Mouse (Mus musculus) midbrain, postnatal 0 days (tissue): ENCODE measurements around the gene Meltf. TPM values are rescaled to one million over a fixed set of nuclear protein-coding genes. Genes with fewer than 3 reads are reported as not detected.

Source experiments
- ATAC-seq: fragments of 200-750 bp; cut with Nextera tagmentation; 2 replicates; pipeline ENCODE4 v1.8.0; 2017; ENCODE audit warnings: moderate number of reproducible peaks, mild to moderate bottlenecking, moderate TSS enrichment, moderate library complexity; ENCODE audit not compliant: low FRiP score
- DNase-seq: peaks from one replicate; pipeline ENCODE4 v3.0.0-alpha.2; 2015; ENCODE audit warnings: low spot score
- H3K27ac ChIP-seq: fragments of 300-500 bp; sonication (generic); 2 replicates; pipeline ENCODE4 v1.5.1; 2014; ENCODE audit warnings: low read depth, mild to moderate bottlenecking, low read length, mixed read lengths
- H3K27me3 ChIP-seq: fragments of 300-500 bp; sonication (generic); 2 replicates; pipeline ENCODE4 v1.6.1; 2014; ENCODE audit warnings: low read length, control low read depth, mixed read lengths; ENCODE audit not compliant: insufficient read depth
- H3K36me3 ChIP-seq: fragments of 300-500 bp; sonication (generic); 2 replicates; pipeline ENCODE4 v1.6.1; 2014; ENCODE audit warnings: low read length, control low read depth, mixed read lengths; ENCODE audit not compliant: insufficient read depth
- H3K4me1 ChIP-seq: fragments of 300-500 bp; sonication (generic); 2 replicates; pipeline ENCODE4 v1.6.1; 2014; ENCODE audit warnings: mild to moderate bottlenecking, control low read depth, antibody characterized with exemption, low read length, mixed read lengths; ENCODE audit not compliant: insufficient read depth
- H3K4me2 ChIP-seq: fragments of 300-500 bp; sonication (generic); 2 replicates; pipeline ENCODE4 v1.6.1; 2014; ENCODE audit warnings: low read depth, mild to moderate bottlenecking, low read length, mixed read lengths; ENCODE audit not compliant: poor library complexity, severe bottlenecking
- H3K4me3 ChIP-seq: fragments of 300-500 bp; sonication (generic); 2 replicates; pipeline ENCODE4 v1.5.1; 2014; ENCODE audit warnings: low read depth, mild to moderate bottlenecking, low read length, moderate library complexity
- H3K9ac ChIP-seq: fragments of 300-500 bp; sonication (generic); replicated peaks from 2 replicates; pipeline ENCODE4 v1.6.1; 2014; ENCODE audit warnings: mild to moderate bottlenecking, low read length, moderate library complexity, mixed read lengths; ENCODE audit not compliant: poor library complexity, severe bottlenecking
- H3K9me3 ChIP-seq: fragments of 300-500 bp; sonication (generic); 2 replicates; pipeline ENCODE4 v1.6.1; 2016; ENCODE audit warnings: low read length, control low read depth
- CTCF ChIP-seq: IDR thresholded peaks from 2 replicates; pipeline ENCODE4 v1.5.1; 2016; ENCODE audit warnings: antibody characterized with exemption, mild to moderate bottlenecking
- WGBS: fragments of 180-500 bp; shearing (Covaris S2); extraction: QIAGEN DNeasy Blood & Tissue Kit; methylation state at CpG from one replicate; pipeline ENCODE4 v1.1.7; 2014; 5-methylcytosine and 5-hydroxymethylcytosine counted together
- polyA plus RNA-seq: library from polyadenylated mRNA; unstranded; fragments of >200 nt; fragmentation: Nextera tagmentation; extraction: Ambion mirVana; gene quantifications from 2 replicates; pipeline ENCODE4 v1.2.1, GENCODE M21; 2015
- total RNA-seq: library from RNA; depleted of rRNA; stranded (reverse); fragments of >200 nt; gene quantifications from 2 replicates; pipeline ENCODE4 v1.2.3, GENCODE M21; 2014; rRNA removed

Gene Meltf
- total RNA-seq (0.19 and 0.22 TPM in 2 replicates), polyA plus RNA-seq (0.25 and 0.27 TPM in 2 replicates)

DNA sequence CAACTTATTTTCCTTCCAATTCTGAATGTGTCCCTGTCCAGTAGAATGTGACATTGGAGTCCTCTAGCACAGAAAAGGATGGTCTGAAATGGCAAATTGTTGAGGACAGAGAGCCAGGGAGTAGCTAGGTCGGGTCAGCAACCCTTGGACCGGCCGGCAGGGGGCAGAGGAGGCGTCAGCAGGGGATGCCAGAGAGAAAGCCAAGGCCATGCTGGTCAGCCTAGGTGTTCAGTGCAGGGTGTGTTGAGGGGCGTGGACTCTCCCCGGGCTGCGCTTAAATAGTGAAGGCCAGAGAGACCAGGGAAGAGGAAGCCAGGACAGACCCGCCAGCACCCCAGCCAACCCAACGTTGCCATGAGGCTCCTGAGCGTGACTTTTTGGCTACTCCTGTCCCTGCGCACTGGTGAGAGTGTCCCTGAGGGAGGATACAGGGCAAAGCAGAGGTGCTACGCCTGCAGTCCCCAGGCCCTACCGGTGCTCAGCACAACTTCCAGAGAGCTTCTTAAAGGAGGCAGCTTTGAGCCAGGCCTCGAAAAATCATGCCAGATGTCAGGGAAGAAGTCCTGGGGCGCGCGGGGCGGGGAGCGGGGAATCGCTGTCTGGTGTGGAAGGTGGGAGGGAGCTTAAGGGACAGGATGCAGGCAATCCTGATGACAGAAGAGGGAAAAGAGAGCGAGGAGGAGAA is at the start of gene Meltf:
Gene Meltf, plus strand, starts transcription at position 238 of the 685 bp plus-strand sequence.
- no peaks in the 10 kb centered on the region for H3K9me3 ChIP-seq

DNA sequence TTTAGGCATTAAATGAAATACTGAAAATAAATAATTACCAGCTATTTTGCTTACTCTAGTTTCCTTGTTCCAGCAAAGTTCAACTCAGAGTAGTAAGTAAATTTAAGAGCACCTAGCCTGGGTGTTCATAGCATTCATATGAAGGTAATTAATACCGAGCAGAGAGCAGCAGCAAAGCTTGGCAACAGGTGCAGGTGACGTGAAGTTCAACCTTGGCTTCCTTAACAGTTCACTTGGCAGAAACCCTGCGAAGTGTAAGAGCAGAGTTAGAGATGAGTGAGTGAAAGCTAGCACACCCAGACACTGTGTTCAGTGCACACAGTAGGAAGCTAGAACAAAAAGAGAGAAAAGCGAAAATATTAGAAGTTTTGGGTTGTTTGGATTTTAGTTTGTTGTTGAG is 47.9 kb upstream of the Meltf start:
- TF ChIP-seq CTCF: no peak
- Histone ChIP-seq H3K9me3 (no peaks in the 10 kb centered on the region), H3K4me2 (no peak overlapping the region), H3K27ac (no peak overlapping the region), H3K4me3 (no peak overlapping the region), H3K9ac (no peak overlapping the region), H3K4me1 (no peaks in the 10 kb centered on the region), H3K36me3 (no peaks in the 10 kb centered on the region), H3K27me3 (no peaks in the 10 kb centered on the region)
- DNase-seq (no peak), ATAC-seq (no peak)
- WGBS: 92% methylated on average over 4 of the region's 4 CpGs

More for the DNA sequence above, at the start of gene Meltf:
- Histone ChIP-seq H3K4me3 (no peak within 1 kb of the TSS), H3K4me1 (no peaks in the 10 kb centered on the region), H3K36me3 (peaks cover 5% of the 10 kb centered on the region; the same call in 1 of the 2 replicates), H3K9ac (no peak within 1 kb of the TSS), H3K4me2 (peak within 1 kb of the TSS; percentile 20; the same call in 1 of the 2 replicates), H3K27ac (no peak within 1 kb of the TSS), H3K27me3 (no peaks in the 10 kb centered on the region)
- TF ChIP-seq CTCF: peak; percentile 79
- ATAC-seq (peak; percentile 64; the same call in 1 of the 2 replicates), DNase-seq (peak; percentile 53)
- WGBS: 33% methylated on average over 21 of the region's 21 CpGs

DNA sequence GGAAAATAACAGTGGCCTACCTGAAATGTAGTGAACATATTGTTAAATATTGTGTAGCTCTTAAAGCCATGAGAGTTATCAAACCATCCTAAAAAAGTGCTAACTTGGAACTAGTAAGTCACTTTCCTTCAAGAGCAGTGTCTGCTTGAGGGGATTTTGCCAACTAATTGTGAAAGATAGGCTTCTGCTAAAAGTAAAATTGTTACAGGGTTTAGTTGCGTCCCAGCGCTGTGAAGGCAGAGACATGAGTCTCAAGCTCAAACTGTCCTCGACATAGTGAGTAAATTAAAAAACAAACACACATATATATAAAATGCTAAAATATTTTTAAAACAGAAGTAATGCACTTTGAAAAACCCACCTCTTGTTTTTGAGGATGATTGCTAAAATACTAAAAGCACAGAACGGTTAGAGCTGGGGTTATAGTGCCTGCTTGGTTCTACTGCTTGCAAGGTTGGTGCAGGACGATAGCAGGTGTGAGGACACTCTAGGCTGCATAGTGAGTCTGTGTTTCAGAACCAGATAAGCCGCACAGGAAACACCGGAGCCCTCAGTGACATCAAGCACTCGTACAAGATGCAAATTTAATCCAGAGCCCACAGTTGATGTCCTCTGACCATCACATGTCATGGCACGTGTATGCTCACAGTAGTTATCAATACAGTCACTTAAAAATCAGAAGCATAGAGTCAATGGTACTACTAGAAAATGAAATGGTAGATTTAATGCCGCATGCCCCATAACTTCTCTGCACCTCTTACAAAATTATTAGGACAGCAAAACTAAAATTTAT is 45.8 kb upstream of the Meltf start:
- H3K4me2 ChIP-seq: no peak overlapping the region
- no peak overlapping the region for H3K9ac ChIP-seq
- no peak overlapping the region for H3K4me3 ChIP-seq
- ATAC-seq (no peak), DNase-seq (no peak)
- no peak for TF ChIP-seq CTCF
- H3K36me3 ChIP-seq: no peaks in the 10 kb centered on the region
- no peaks in the 10 kb centered on the region for H3K27me3 ChIP-seq
- H3K9me3 ChIP-seq: no peaks in the 10 kb centered on the region
- 91% methylated on average over 10 of the region's 10 CpGs for WGBS
- no peaks in the 10 kb centered on the region for H3K4me1 ChIP-seq
- no peak overlapping the region for H3K27ac ChIP-seq

DNA sequence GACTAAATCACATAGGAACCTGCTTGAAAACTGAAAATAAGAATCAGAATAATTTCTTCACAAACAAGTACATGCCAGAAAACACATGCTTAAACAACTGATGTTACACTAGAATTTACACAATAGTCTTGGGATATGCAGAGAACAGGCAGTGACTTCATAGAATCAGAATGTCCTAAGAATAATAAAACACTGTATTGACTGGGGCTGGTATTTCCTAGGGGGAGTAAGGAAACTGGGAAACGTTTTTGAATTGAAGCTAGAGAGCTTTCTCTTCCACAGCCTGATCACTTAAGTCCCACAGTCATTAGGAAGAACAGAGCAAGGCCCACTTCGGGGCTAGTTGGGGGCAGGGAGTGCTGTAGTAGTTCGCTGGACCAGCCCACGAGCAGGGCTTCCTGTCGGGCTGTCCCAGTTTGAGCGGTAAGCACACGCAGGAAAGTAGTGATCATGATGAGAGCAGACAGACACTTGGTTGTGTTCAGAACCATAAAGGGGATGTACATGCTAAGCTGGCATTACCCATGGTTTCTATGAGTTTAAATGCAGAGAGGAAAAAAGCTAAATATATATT is 44.5 kb upstream of the Meltf start:
- Histone ChIP-seq H3K36me3 (no peaks in the 10 kb centered on the region), H3K9me3 (no peaks in the 10 kb centered on the region), H3K27me3 (no peaks in the 10 kb centered on the region), H3K27ac (no peak overlapping the region), H3K4me3 (no peak overlapping the region), H3K4me2 (no peak overlapping the region), H3K9ac (no peak overlapping the region), H3K4me1 (no peaks in the 10 kb centered on the region)
- DNase-seq (no peak), ATAC-seq (no peak)
- 72% methylated on average over 7 of the region's 7 CpGs for WGBS
- no peak for TF ChIP-seq CTCF

DNA sequence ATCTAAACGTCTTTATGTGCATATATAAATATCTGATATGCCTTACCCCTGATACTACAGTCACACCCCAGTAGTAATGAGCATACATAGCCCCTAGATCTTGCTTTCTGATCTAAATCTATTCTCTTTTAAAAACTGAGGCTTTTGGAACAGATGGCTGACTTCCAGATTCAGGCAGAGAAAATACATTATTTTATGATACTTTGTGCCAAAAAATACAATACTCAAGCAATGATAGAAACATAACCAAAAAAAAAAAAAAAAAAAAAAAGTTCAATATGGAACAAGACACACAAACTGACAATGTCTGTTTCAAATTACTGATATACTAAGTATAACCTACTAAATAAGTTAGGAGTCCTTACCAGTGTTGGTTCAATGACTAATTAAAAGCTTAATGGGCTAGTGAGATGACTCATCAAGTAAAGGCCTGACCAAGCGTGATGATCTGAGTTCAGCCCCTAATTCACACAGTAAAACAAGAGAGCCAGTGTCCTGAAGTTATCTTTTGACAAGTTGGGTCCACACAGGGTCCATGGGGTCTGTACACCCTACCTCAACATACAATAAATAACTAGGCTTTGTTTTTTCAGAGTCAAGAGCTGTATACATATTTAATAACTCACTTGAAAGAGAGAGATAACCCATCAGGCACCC is 43.8 kb upstream of the Meltf start:
- Histone ChIP-seq H3K27ac (no peak overlapping the region), H3K9ac (no peak overlapping the region), H3K4me3 (no peak overlapping the region), H3K4me1 (no peaks in the 10 kb centered on the region), H3K27me3 (no peaks in the 10 kb centered on the region), H3K36me3 (no peaks in the 10 kb centered on the region), H3K9me3 (no peaks in the 10 kb centered on the region), H3K4me2 (no peak overlapping the region)
- ATAC-seq (no peak), DNase-seq (no peak)
- WGBS: 87% methylated on average over 2 of the region's 2 CpGs
- no peak for TF ChIP-seq CTCF
